Mouse (Mus musculus): ENCODE measurements at regions not wholly inside any gene's neighbourhood (a gene's known extent, or its start where the extent isn't known, plus 50 kb on each side); places are given as distances from the start of the nearest gene placed in this dataset.

- no peaks in the 10 kb centered on the region for H3K27me3 ChIP-seq (ENCODE audit: control insufficient read depth in 1 of 2, insufficient read depth in 2 of 2, low read length in 2 of 2)
- no peaks in the 10 kb centered on the region for H3K9me3 ChIP-seq (replicated peaks; ENCODE audit: insufficient read depth, low read length)
- DNase-seq (ENCODE audit: low read depth, low spot score) = no peak
- no peak for TF ChIP-seq JUND (IDR thresholded peaks at IDR 0.05; ENCODE audit: low read depth, low read length)
- no peak for TF ChIP-seq BHLHE40 (IDR thresholded peaks at IDR 0.05; ENCODE audit: borderline replicate concordance, low read depth, low read length)
- TF ChIP-seq NRF1 (IDR thresholded peaks at IDR 0.05; ENCODE audit: insufficient read depth, low read depth, low read length, poor library complexity, severe bottlenecking) = no peak
- no peaks in the 10 kb centered on the region for H3K4me1 ChIP-seq (ENCODE audit: control insufficient read depth in 1 of 2, insufficient read depth in 2 of 2, low read length in 2 of 2)
- H3K36me3 ChIP-seq (ENCODE audit: control insufficient read depth in 1 of 2, insufficient read depth in 2 of 2, low read length in 2 of 2) = no peaks in the 10 kb centered on the region
- no peak overlapping the region for H3K9ac ChIP-seq (ENCODE audit: control insufficient read depth, low read depth, low read length, poor library complexity, severe bottlenecking)
- no peak overlapping the region for H3K4me3 ChIP-seq (ENCODE audit: control insufficient read depth in 1 of 2, insufficient read depth in 1 of 2, low read depth in 2 of 2, low read length in 2 of 2)
- no peak overlapping the region for H3K27ac ChIP-seq (ENCODE audit: control insufficient read depth, low read depth, low read length)
- H3K79me2 ChIP-seq (ENCODE audit: control insufficient read depth, insufficient read depth, low read length, poor library complexity) = no peaks in the 10 kb centered on the region
Observed at GRCm38 (mm10) chr6:100030010-100030409, 257.3 kb downstream of the Rybp start.

GRCm38 (mm10) chr6:100027524-100027923 lies 259.8 kb downstream of the Rybp start:
- Histone ChIP-seq H3K27ac (ENCODE audit: control insufficient read depth, low read depth, low read length) (no peak overlapping the region), H3K36me3 (ENCODE audit: control insufficient read depth in 1 of 2, insufficient read depth in 2 of 2, low read length in 2 of 2) (no peaks in the 10 kb centered on the region), H3K4me3 (ENCODE audit: control insufficient read depth in 1 of 2, insufficient read depth in 1 of 2, low read depth in 2 of 2, low read length in 2 of 2) (no peak overlapping the region), H3K9ac (ENCODE audit: control insufficient read depth, low read depth, low read length, poor library complexity, severe bottlenecking) (no peak overlapping the region), H3K4me1 (ENCODE audit: control insufficient read depth in 1 of 2, insufficient read depth in 2 of 2, low read length in 2 of 2) (no peaks in the 10 kb centered on the region), H3K9me3 (replicated peaks; ENCODE audit: insufficient read depth, low read length) (no peaks in the 10 kb centered on the region), H3K79me2 (ENCODE audit: control insufficient read depth, insufficient read depth, low read length, poor library complexity) (no peaks in the 10 kb centered on the region), H3K27me3 (ENCODE audit: control insufficient read depth in 1 of 2, insufficient read depth in 2 of 2, low read length in 2 of 2) (no peaks in the 10 kb centered on the region)
- TF ChIP-seq ZNF384 (IDR thresholded peaks at IDR 0.05; ENCODE audit: low read depth, low read length) = no peak
- TF ChIP-seq MEF2A (IDR thresholded peaks at IDR 0.05; ENCODE audit: extremely low read depth, insufficient replicate concordance, low read depth, low read length, poor library complexity, severe bottlenecking) = no peak
- no peak for TF ChIP-seq ZC3H11A (IDR thresholded peaks at IDR 0.05; ENCODE audit: low read depth, low read length)
- no peak for TF ChIP-seq HCFC1 (IDR thresholded peaks at IDR 0.05; ENCODE audit: low read depth, low read length)
- DNase-seq (ENCODE audit: low read depth, low spot score) = no peak

- Histone ChIP-seq H3K27me3 (ENCODE audit: control insufficient read depth in 1 of 2, insufficient read depth in 2 of 2, low read length in 2 of 2) (no peaks in the 10 kb centered on the region), H3K27ac (ENCODE audit: control insufficient read depth, low read depth, low read length) (no peak overlapping the region), H3K9ac (ENCODE audit: control insufficient read depth, low read depth, low read length, poor library complexity, severe bottlenecking) (no peak overlapping the region), H3K79me2 (ENCODE audit: control insufficient read depth, insufficient read depth, low read length, poor library complexity) (no peaks in the 10 kb centered on the region), H3K4me1 (ENCODE audit: control insufficient read depth in 1 of 2, insufficient read depth in 2 of 2, low read length in 2 of 2) (no peaks in the 10 kb centered on the region), H3K4me3 (ENCODE audit: control insufficient read depth in 1 of 2, insufficient read depth in 1 of 2, low read depth in 2 of 2, low read length in 2 of 2) (no peak overlapping the region), H3K9me3 (replicated peaks; ENCODE audit: insufficient read depth, low read length) (no peaks in the 10 kb centered on the region), H3K36me3 (ENCODE audit: control insufficient read depth in 1 of 2, insufficient read depth in 2 of 2, low read length in 2 of 2) (no peaks in the 10 kb centered on the region)
- DNase-seq (ENCODE audit: low read depth, low spot score) = no peak
- TF ChIP-seq GATA1 (IDR thresholded peaks at IDR 0.05; ENCODE audit: low read depth, low read length) = no peak
Observed at GRCm38 (mm10) chr6:100025531-100025951, 261.7 kb downstream of the Rybp start.

Data from MEL (cell line).